Mouse (Mus musculus) hindbrain, embryonic 14.5 days (tissue): ENCODE results near the gene Gm28230. TPM values are rescaled to one million over a fixed set of nuclear protein-coding genes. Genes with fewer than 3 reads are reported as not detected.

ENCODE experiments used
- ATAC-seq: fragments of 200-750 bp; cut with Nextera tagmentation; 2 replicates; pipeline ENCODE4 v1.8.0; 2017; ENCODE audit warnings: moderate number of reproducible peaks, mild to moderate bottlenecking, moderate TSS enrichment, moderate library complexity; ENCODE audit not compliant: low FRiP score
- DNase-seq: peaks from one replicate; pipeline ENCODE4 v3.0.0-alpha.2; 2015; ENCODE audit warnings: low spot score
- H3K27ac ChIP-seq: fragments of 300-500 bp; sonication (generic); 2 replicates; pipeline ENCODE4 v1.5.1; 2014; ENCODE audit warnings: mild to moderate bottlenecking, moderate library complexity
- H3K27me3 ChIP-seq: fragments of 300-500 bp; sonication (generic); 2 replicates; pipeline ENCODE4 v1.6.1; 2014; ENCODE audit warnings: mild to moderate bottlenecking, low read length, mixed read lengths; ENCODE audit not compliant: control insufficient read depth, insufficient read depth
- H3K36me3 ChIP-seq: fragments of 300-500 bp; sonication (generic); replicated peaks from 2 replicates; pipeline ENCODE4 v1.6.1; 2014; ENCODE audit not compliant: control insufficient read depth, insufficient read depth
- H3K4me1 ChIP-seq: fragments of 300-500 bp; sonication (generic); replicated peaks from 2 replicates; pipeline ENCODE4 v1.6.1; 2014; ENCODE audit warnings: antibody characterized with exemption, low read length, mixed read lengths; ENCODE audit not compliant: control insufficient read depth, insufficient read depth
- H3K4me2 ChIP-seq: fragments of 300-500 bp; sonication (generic); replicated peaks from 2 replicates; pipeline ENCODE4 v1.6.1; 2014; ENCODE audit warnings: mild to moderate bottlenecking, moderate library complexity
- H3K4me3 ChIP-seq: fragments of 300-500 bp; sonication (generic); replicated peaks from 2 replicates; pipeline ENCODE4 v1.5.1; 2014; ENCODE audit warnings: mild to moderate bottlenecking, low read length
- H3K9ac ChIP-seq: fragments of 300-500 bp; sonication (generic); 2 replicates; pipeline ENCODE4 v1.6.1; 2014
- H3K9me3 ChIP-seq: fragments of 300-500 bp; sonication (generic); 2 replicates; pipeline ENCODE4 v1.6.1; 2016; ENCODE audit warnings: low read length; ENCODE audit not compliant: control insufficient read depth
- WGBS: fragments of 180-500 bp; shearing (Covaris S2); extraction: QIAGEN DNeasy Blood & Tissue Kit; methylation state at CpG from one replicate; pipeline ENCODE4 v1.1.7; 2014; 5-methylcytosine and 5-hydroxymethylcytosine counted together
- polyA plus RNA-seq: library from polyadenylated mRNA; unstranded; fragments of >200 nt; fragmentation: Nextera tagmentation; extraction: Ambion mirVana; gene quantifications from 2 replicates; pipeline ENCODE4 v1.2.1, GENCODE M21; 2014

Gm28230 gene
- polyA plus RNA-seq, 1 experiment from 2014 or later, result 1.3 TPM

- H3K27ac ChIP-seq, result no peak overlapping the region
- H3K27me3 ChIP-seq, result peaks cover 84% of the 10 kb centered on the region
- H3K9me3 ChIP-seq, result no peaks in the 10 kb centered on the region
- no peak overlapping the region for H3K4me2 ChIP-seq
- H3K4me3 ChIP-seq, result no peak overlapping the region
- 11% methylated on average over 6 of the region's 6 CpGs for WGBS
- no peak for DNase-seq
- no peaks in the 10 kb centered on the region for H3K36me3 ChIP-seq
- no peak for ATAC-seq
- H3K4me1 ChIP-seq, result 0 out of 2 replicates have a peak, but pooled peaks cover 3% of the 10 kb centered on the region
- H3K9ac ChIP-seq, result no peak overlapping the region
These were observed 23.7 kb upstream of the Gm28230 start for GRCm38 (mm10) chr2:74702820-74703219.

GRCm38 (mm10) chr2:74703317-74703716 is 23.2 kb upstream of the Gm28230 start:
- Histone ChIP-seq H3K27ac (no peak overlapping the region), H3K4me3 (no peak overlapping the region), H3K9ac (no peak overlapping the region), H3K9me3 (no peaks in the 10 kb centered on the region), H3K27me3 (peaks cover 84% of the 10 kb centered on the region), H3K4me1 (no peaks in the 10 kb centered on the region), H3K36me3 (no peaks in the 10 kb centered on the region), H3K4me2 (no peak overlapping the region)
- WGBS, result 5% methylated on average over 10 of the region's 10 CpGs
- DNase-seq, result no peak
- ATAC-seq, result no peak

GRCm38 (mm10) chr2:74703720-74704392 is 22.7 kb upstream of the Gm28230 start:
- Histone ChIP-seq H3K4me1 (no peaks in the 10 kb centered on the region), H3K36me3 (no peaks in the 10 kb centered on the region), H3K9me3 (no peaks in the 10 kb centered on the region), H3K27ac (no peak overlapping the region), H3K4me3 (no peak overlapping the region), H3K27me3 (peaks cover 85% of the 10 kb centered on the region), H3K4me2 (no peak overlapping the region), H3K9ac (no peak overlapping the region)
- WGBS, result 2% methylated on average over 26 of the region's 26 CpGs
- no peak for DNase-seq
- no peak for ATAC-seq

- Histone ChIP-seq H3K27me3 (peaks cover 92% of the 10 kb centered on the region), H3K4me3 (peak within 1 kb of the TSS; percentile 29), H3K27ac (no peak within 1 kb of the TSS), H3K4me2 (peak within 1 kb of the TSS; percentile 46), H3K9ac (peak within 1 kb of the TSS; percentile 8; the same call in 1 of the 2 replicates), H3K36me3 (no peaks in the 10 kb centered on the region), H3K9me3 (no peaks in the 10 kb centered on the region), H3K4me1 (no peaks in the 10 kb centered on the region)
- WGBS, result under 1% methylated on average over 39 of the region's 52 CpGs
- no peak for DNase-seq
- ATAC-seq, result no peak
These were observed 22.0 kb upstream of the Gm28230 start, which contains the start of gene Hoxd8 for GRCm38 (mm10) chr2:74704393-74704998. Gene Hoxd8 (plus strand): TSS chr2:74704615.

GRCm38 (mm10) chr2:74704999-74705466 is 21.5 kb upstream of the Gm28230 start:
- Histone ChIP-seq H3K36me3 (no peaks in the 10 kb centered on the region), H3K9me3 (no peaks in the 10 kb centered on the region), H3K4me1 (no peaks in the 10 kb centered on the region), H3K27ac (no peak overlapping the region), H3K4me3 (peak overlapping the region; percentile 29), H3K27me3 (peaks cover 92% of the 10 kb centered on the region), H3K9ac (peak overlapping the region; percentile 8; the same call in 1 of the 2 replicates), H3K4me2 (peak overlapping the region; percentile 46)
- no peak for DNase-seq
- under 1% methylated on average over 35 of the region's 66 CpGs for WGBS
- ATAC-seq, result no peak

- H3K4me1 ChIP-seq, result no peaks in the 10 kb centered on the region
- no peak for ATAC-seq
- peak overlapping the region; percentile 29 for H3K4me3 ChIP-seq
- no peak overlapping the region for H3K27ac ChIP-seq
- no peaks in the 10 kb centered on the region for H3K9me3 ChIP-seq
- no peaks in the 10 kb centered on the region for H3K36me3 ChIP-seq
- no peak overlapping the region for H3K9ac ChIP-seq
- peak overlapping the region; percentile 46 for H3K4me2 ChIP-seq
- WGBS, result 0% methylated on average over 56 of the region's 85 CpGs
- no peak for DNase-seq
- H3K27me3 ChIP-seq, result peaks cover 92% of the 10 kb centered on the region
These were observed 20.9 kb upstream of the Gm28230 start for GRCm38 (mm10) chr2:74705467-74706089.

- Histone ChIP-seq H3K4me3 (no peak overlapping the region), H3K27me3 (peaks cover 89% of the 10 kb centered on the region), H3K9ac (no peak overlapping the region), H3K4me2 (no peak overlapping the region), H3K36me3 (no peaks in the 10 kb centered on the region), H3K27ac (no peak overlapping the region), H3K4me1 (no peaks in the 10 kb centered on the region), H3K9me3 (no peaks in the 10 kb centered on the region)
- DNase-seq, result no peak
- ATAC-seq, result no peak
- 1% methylated on average over 13 of the region's 13 CpGs for WGBS
These were observed 20.1 kb upstream of the Gm28230 start for GRCm38 (mm10) chr2:74706393-74706960.

- no peak for ATAC-seq
- Histone ChIP-seq H3K27ac (no peak overlapping the region), H3K4me1 (no peaks in the 10 kb centered on the region; the same call in 1 of the 2 replicates), H3K36me3 (no peaks in the 10 kb centered on the region), H3K9me3 (no peaks in the 10 kb centered on the region), H3K9ac (no peak overlapping the region), H3K4me2 (no peak overlapping the region), H3K27me3 (peaks cover 89% of the 10 kb centered on the region), H3K4me3 (no peak overlapping the region)
- DNase-seq, result no peak
- 7% methylated on average over 7 of the region's 7 CpGs for WGBS
These were observed 18.9 kb upstream of the Gm28230 start for GRCm38 (mm10) chr2:74707599-74707998.

- ATAC-seq (no peak), DNase-seq (no peak)
- Histone ChIP-seq H3K4me3 (no peak overlapping the region), H3K36me3 (no peaks in the 10 kb centered on the region), H3K4me1 (no peaks in the 10 kb centered on the region; the same call in 1 of the 2 replicates), H3K27ac (no peak overlapping the region), H3K9ac (no peak overlapping the region), H3K4me2 (no peak overlapping the region), H3K27me3 (peaks cover 89% of the 10 kb centered on the region), H3K9me3 (no peaks in the 10 kb centered on the region)
- WGBS, result 6% methylated on average over 4 of the region's 4 CpGs
These were observed 17.9 kb upstream of the Gm28230 start for GRCm38 (mm10) chr2:74708676-74709075.
